Mouse (Mus musculus): ENCODE data around the gene Sestd1. TPM values are rescaled to one million over a fixed set of nuclear protein-coding genes. Genes with fewer than 3 reads are reported as not detected.
A peak's percentile ranks its signal among the peaks of the same experiment; 100 is the strongest.

Sestd1 gene
- 27.3 and 28.1 TPM in 2 replicates for polyA plus RNA-seq (2014; fragmentation: Nextera tagmentation; extraction: Ambion mirVana)

- Histone ChIP-seq H3K9me3 (ENCODE audit: control insufficient read depth, low read length) (no peaks in the 10 kb centered on the region), H3K4me2 (replicated peaks; ENCODE audit: low read depth, low read length) (peak within 1 kb of the TSS; percentile 66), H3K27ac (ENCODE audit: low read depth, low read length) (peak within 1 kb of the TSS; percentile 83), H3K36me3 (ENCODE audit: control insufficient read depth, insufficient read depth, low read length) (no peaks in the 10 kb centered on the region), H3K9ac (ENCODE audit: low read depth, low read length) (peak within 1 kb of the TSS; percentile 98), H3K4me1 (replicated peaks; ENCODE audit: control insufficient read depth, insufficient read depth, low read length) (peaks cover 2% of the 10 kb centered on the region; the same call in 1 of the 2 replicates), H3K4me3 (ENCODE audit: low read depth, low read length) (peak within 1 kb of the TSS; percentile 93), H3K27me3 (ENCODE audit: control insufficient read depth, insufficient read depth, low read length) (no peaks in the 10 kb centered on the region)
- peak; percentile 87 for ATAC-seq (ENCODE audit: low FRiP score)
- DNase-seq (ENCODE audit: low spot score): peak; percentile 84
- WGBS: 14% methylated on average over 21 of the region's 73 CpGs
Measured at GRCm38 (mm10) chr2:77280512-77281409, at the start of gene Sestd1. Gene Sestd1 (minus strand): TSS chr2:77280592.

GRCm38 (mm10) chr2:77327246-77327645 is 46.9 kb upstream of the Sestd1 start:
- H3K27me3 ChIP-seq (ENCODE audit: control insufficient read depth, insufficient read depth, low read length): no peaks in the 10 kb centered on the region
- WGBS: 77% methylated on average over 3 of the region's 3 CpGs
- H3K9me3 ChIP-seq (ENCODE audit: control insufficient read depth, low read length): no peaks in the 10 kb centered on the region
- H3K4me2 ChIP-seq (replicated peaks; ENCODE audit: low read depth, low read length): no peak overlapping the region
- DNase-seq (ENCODE audit: low spot score) (no peak), ATAC-seq (ENCODE audit: low FRiP score) (no peak)
- H3K4me3 ChIP-seq (ENCODE audit: low read depth, low read length): no peak overlapping the region
- H3K4me1 ChIP-seq (replicated peaks; ENCODE audit: control insufficient read depth, insufficient read depth, low read length): no peaks in the 10 kb centered on the region
- no peaks in the 10 kb centered on the region for H3K36me3 ChIP-seq (ENCODE audit: control insufficient read depth, insufficient read depth, low read length)
- no peak overlapping the region for H3K9ac ChIP-seq (ENCODE audit: low read depth, low read length)
- H3K27ac ChIP-seq (ENCODE audit: low read depth, low read length): no peak overlapping the region

GRCm38 (mm10) chr2:77323739-77324138 is 43.3 kb upstream of the Sestd1 start:
- Histone ChIP-seq H3K36me3 (ENCODE audit: control insufficient read depth, insufficient read depth, low read length) (no peaks in the 10 kb centered on the region), H3K4me2 (replicated peaks; ENCODE audit: low read depth, low read length) (no peak overlapping the region), H3K27ac (ENCODE audit: low read depth, low read length) (no peak overlapping the region), H3K9me3 (ENCODE audit: control insufficient read depth, low read length) (no peaks in the 10 kb centered on the region), H3K27me3 (ENCODE audit: control insufficient read depth, insufficient read depth, low read length) (no peaks in the 10 kb centered on the region), H3K4me1 (replicated peaks; ENCODE audit: control insufficient read depth, insufficient read depth, low read length) (no peaks in the 10 kb centered on the region), H3K4me3 (ENCODE audit: low read depth, low read length) (no peak overlapping the region), H3K9ac (ENCODE audit: low read depth, low read length) (no peak overlapping the region)
- DNase-seq (ENCODE audit: low spot score): no peak
- no peak for ATAC-seq (ENCODE audit: low FRiP score)
- 47% methylated on average over 6 of the region's 6 CpGs for WGBS

GRCm38 (mm10) chr2:77323156-77323555 is 42.8 kb upstream of the Sestd1 start:
- H3K4me3 ChIP-seq (ENCODE audit: low read depth, low read length): no peak overlapping the region
- H3K9ac ChIP-seq (ENCODE audit: low read depth, low read length): no peak overlapping the region
- WGBS: 52% methylated on average over 9 of the region's 9 CpGs
- no peaks in the 10 kb centered on the region for H3K4me1 ChIP-seq (replicated peaks; ENCODE audit: control insufficient read depth, insufficient read depth, low read length)
- H3K27ac ChIP-seq (ENCODE audit: low read depth, low read length): no peak overlapping the region
- no peaks in the 10 kb centered on the region for H3K9me3 ChIP-seq (ENCODE audit: control insufficient read depth, low read length)
- H3K27me3 ChIP-seq (ENCODE audit: control insufficient read depth, insufficient read depth, low read length): no peaks in the 10 kb centered on the region
- ATAC-seq (ENCODE audit: low FRiP score) (no peak), DNase-seq (ENCODE audit: low spot score) (no peak)
- H3K4me2 ChIP-seq (replicated peaks; ENCODE audit: low read depth, low read length): no peak overlapping the region
- H3K36me3 ChIP-seq (ENCODE audit: control insufficient read depth, insufficient read depth, low read length): no peaks in the 10 kb centered on the region

- H3K4me1 ChIP-seq (replicated peaks; ENCODE audit: control insufficient read depth, insufficient read depth, low read length): no peaks in the 10 kb centered on the region
- no peak for ATAC-seq (ENCODE audit: low FRiP score)
- H3K36me3 ChIP-seq (ENCODE audit: control insufficient read depth, insufficient read depth, low read length): no peaks in the 10 kb centered on the region
- H3K9ac ChIP-seq (ENCODE audit: low read depth, low read length): no peak overlapping the region
- no peak for DNase-seq (ENCODE audit: low spot score)
- 89% methylated on average over 5 of the region's 5 CpGs for WGBS
- H3K9me3 ChIP-seq (ENCODE audit: control insufficient read depth, low read length): no peaks in the 10 kb centered on the region
- no peak overlapping the region for H3K27ac ChIP-seq (ENCODE audit: low read depth, low read length)
- H3K4me3 ChIP-seq (ENCODE audit: low read depth, low read length): no peak overlapping the region
- no peak overlapping the region for H3K4me2 ChIP-seq (replicated peaks; ENCODE audit: low read depth, low read length)
- no peaks in the 10 kb centered on the region for H3K27me3 ChIP-seq (ENCODE audit: control insufficient read depth, insufficient read depth, low read length)
Measured at GRCm38 (mm10) chr2:77319196-77319595, 38.8 kb upstream of the Sestd1 start.

- Histone ChIP-seq H3K36me3 (ENCODE audit: control insufficient read depth, insufficient read depth, low read length) (no peaks in the 10 kb centered on the region), H3K9me3 (ENCODE audit: control insufficient read depth, low read length) (no peaks in the 10 kb centered on the region), H3K4me3 (ENCODE audit: low read depth, low read length) (no peak overlapping the region), H3K27ac (ENCODE audit: low read depth, low read length) (no peak overlapping the region), H3K27me3 (ENCODE audit: control insufficient read depth, insufficient read depth, low read length) (no peaks in the 10 kb centered on the region), H3K9ac (ENCODE audit: low read depth, low read length) (no peak overlapping the region), H3K4me2 (replicated peaks; ENCODE audit: low read depth, low read length) (no peak overlapping the region), H3K4me1 (replicated peaks; ENCODE audit: control insufficient read depth, insufficient read depth, low read length) (no peaks in the 10 kb centered on the region)
- 63% methylated on average over 7 of the region's 7 CpGs for WGBS
- no peak for DNase-seq (ENCODE audit: low spot score)
- ATAC-seq (ENCODE audit: low FRiP score): no peak
Measured at GRCm38 (mm10) chr2:77316961-77317360, 36.6 kb upstream of the Sestd1 start.

- Histone ChIP-seq H3K4me2 (replicated peaks; ENCODE audit: low read depth, low read length) (no peak overlapping the region), H3K9me3 (ENCODE audit: control insufficient read depth, low read length) (no peaks in the 10 kb centered on the region), H3K4me1 (replicated peaks; ENCODE audit: control insufficient read depth, insufficient read depth, low read length) (no peaks in the 10 kb centered on the region), H3K36me3 (ENCODE audit: control insufficient read depth, insufficient read depth, low read length) (no peaks in the 10 kb centered on the region), H3K27me3 (ENCODE audit: control insufficient read depth, insufficient read depth, low read length) (no peaks in the 10 kb centered on the region), H3K9ac (ENCODE audit: low read depth, low read length) (no peak overlapping the region), H3K27ac (ENCODE audit: low read depth, low read length) (no peak overlapping the region), H3K4me3 (ENCODE audit: low read depth, low read length) (no peak overlapping the region)
- DNase-seq (ENCODE audit: low spot score) (no peak), ATAC-seq (ENCODE audit: low FRiP score) (no peak)
- 92% methylated on average over 10 of the region's 10 CpGs for WGBS
Measured at GRCm38 (mm10) chr2:77313846-77314245, 33.5 kb upstream of the Sestd1 start.

GRCm38 (mm10) chr2:77312616-77313015 is 32.2 kb upstream of the Sestd1 start:
- no peaks in the 10 kb centered on the region for H3K9me3 ChIP-seq (ENCODE audit: control insufficient read depth, low read length)
- WGBS: 65% methylated on average over 9 of the region's 9 CpGs
- no peaks in the 10 kb centered on the region for H3K36me3 ChIP-seq (ENCODE audit: control insufficient read depth, insufficient read depth, low read length)
- H3K27me3 ChIP-seq (ENCODE audit: control insufficient read depth, insufficient read depth, low read length): no peaks in the 10 kb centered on the region
- H3K9ac ChIP-seq (ENCODE audit: low read depth, low read length): no peak overlapping the region
- no peak overlapping the region for H3K4me2 ChIP-seq (replicated peaks; ENCODE audit: low read depth, low read length)
- H3K4me3 ChIP-seq (ENCODE audit: low read depth, low read length): no peak overlapping the region
- no peak for ATAC-seq (ENCODE audit: low FRiP score)
- no peak for DNase-seq (ENCODE audit: low spot score)
- no peak overlapping the region for H3K27ac ChIP-seq (ENCODE audit: low read depth, low read length)
- no peaks in the 10 kb centered on the region for H3K4me1 ChIP-seq (replicated peaks; ENCODE audit: control insufficient read depth, insufficient read depth, low read length)

GRCm38 (mm10) chr2:77309313-77309712 is 28.9 kb upstream of the Sestd1 start:
- H3K9me3 ChIP-seq (ENCODE audit: control insufficient read depth, low read length): no peaks in the 10 kb centered on the region
- ATAC-seq (ENCODE audit: low FRiP score): no peak
- no peaks in the 10 kb centered on the region for H3K27me3 ChIP-seq (ENCODE audit: control insufficient read depth, insufficient read depth, low read length)
- no peak overlapping the region for H3K27ac ChIP-seq (ENCODE audit: low read depth, low read length)
- no peak overlapping the region for H3K4me3 ChIP-seq (ENCODE audit: low read depth, low read length)
- no peaks in the 10 kb centered on the region for H3K4me1 ChIP-seq (replicated peaks; ENCODE audit: control insufficient read depth, insufficient read depth, low read length)
- 54% methylated on average over 7 of the region's 7 CpGs for WGBS
- H3K9ac ChIP-seq (ENCODE audit: low read depth, low read length): no peak overlapping the region
- H3K4me2 ChIP-seq (replicated peaks; ENCODE audit: low read depth, low read length): no peak overlapping the region
- no peaks in the 10 kb centered on the region for H3K36me3 ChIP-seq (ENCODE audit: control insufficient read depth, insufficient read depth, low read length)
- peak; percentile 53 for DNase-seq (ENCODE audit: low spot score)
